Mouse (Mus musculus) midbrain, postnatal 0 days (tissue): ENCODE measurements around the gene Ubap2. TPM values are rescaled to one million over a fixed set of nuclear protein-coding genes. Genes with fewer than 3 reads are reported as not detected.

Source experiments
- ATAC-seq: fragments of 200-750 bp; cut with Nextera tagmentation; 2 replicates; pipeline ENCODE4 v1.8.0; 2017; ENCODE audit warnings: moderate number of reproducible peaks, mild to moderate bottlenecking, moderate TSS enrichment, moderate library complexity; ENCODE audit not compliant: low FRiP score
- DNase-seq: peaks from one replicate; pipeline ENCODE4 v3.0.0-alpha.2; 2015; ENCODE audit warnings: low spot score
- H3K27ac ChIP-seq: fragments of 300-500 bp; sonication (generic); 2 replicates; pipeline ENCODE4 v1.5.1; 2014; ENCODE audit warnings: low read depth, mild to moderate bottlenecking, low read length, mixed read lengths
- H3K27me3 ChIP-seq: fragments of 300-500 bp; sonication (generic); 2 replicates; pipeline ENCODE4 v1.6.1; 2014; ENCODE audit warnings: low read length, control low read depth, mixed read lengths; ENCODE audit not compliant: insufficient read depth
- H3K36me3 ChIP-seq: fragments of 300-500 bp; sonication (generic); 2 replicates; pipeline ENCODE4 v1.6.1; 2014; ENCODE audit warnings: low read length, control low read depth, mixed read lengths; ENCODE audit not compliant: insufficient read depth
- H3K4me1 ChIP-seq: fragments of 300-500 bp; sonication (generic); 2 replicates; pipeline ENCODE4 v1.6.1; 2014; ENCODE audit warnings: mild to moderate bottlenecking, control low read depth, antibody characterized with exemption, low read length, mixed read lengths; ENCODE audit not compliant: insufficient read depth
- H3K4me2 ChIP-seq: fragments of 300-500 bp; sonication (generic); 2 replicates; pipeline ENCODE4 v1.6.1; 2014; ENCODE audit warnings: low read depth, mild to moderate bottlenecking, low read length, mixed read lengths; ENCODE audit not compliant: poor library complexity, severe bottlenecking
- H3K4me3 ChIP-seq: fragments of 300-500 bp; sonication (generic); 2 replicates; pipeline ENCODE4 v1.5.1; 2014; ENCODE audit warnings: low read depth, mild to moderate bottlenecking, low read length, moderate library complexity
- H3K9ac ChIP-seq: fragments of 300-500 bp; sonication (generic); replicated peaks from 2 replicates; pipeline ENCODE4 v1.6.1; 2014; ENCODE audit warnings: mild to moderate bottlenecking, low read length, moderate library complexity, mixed read lengths; ENCODE audit not compliant: poor library complexity, severe bottlenecking
- H3K9me3 ChIP-seq: fragments of 300-500 bp; sonication (generic); 2 replicates; pipeline ENCODE4 v1.6.1; 2016; ENCODE audit warnings: low read length, control low read depth
- CTCF ChIP-seq: IDR thresholded peaks from 2 replicates; pipeline ENCODE4 v1.5.1; 2016; ENCODE audit warnings: antibody characterized with exemption, mild to moderate bottlenecking
- WGBS: fragments of 180-500 bp; shearing (Covaris S2); extraction: QIAGEN DNeasy Blood & Tissue Kit; methylation state at CpG from one replicate; pipeline ENCODE4 v1.1.7; 2014; 5-methylcytosine and 5-hydroxymethylcytosine counted together
- polyA plus RNA-seq: library from polyadenylated mRNA; unstranded; fragments of >200 nt; fragmentation: Nextera tagmentation; extraction: Ambion mirVana; gene quantifications from 2 replicates; pipeline ENCODE4 v1.2.1, GENCODE M21; 2015
- total RNA-seq: library from RNA; depleted of rRNA; stranded (reverse); fragments of >200 nt; gene quantifications from 2 replicates; pipeline ENCODE4 v1.2.3, GENCODE M21; 2014

Gene Ubap2
- total and polyA plus RNA-seq, 2 experiments from 2014 or later: 36.1 to 38.5 TPM

- no peak for TF ChIP-seq CTCF
- WGBS: 89% methylated on average over 15 of the region's 15 CpGs
Observed at GRCm38 (mm10) chr4:41195328-41195727, 79.6 kb downstream of the Ubap2 start.

GRCm38 (mm10) chr4:41192544-41193512 lies 82.1 kb downstream of the Ubap2 start:
- no peak overlapping the region for H3K9ac ChIP-seq
- DNase-seq (no peak), ATAC-seq (no peak)
- H3K4me3 ChIP-seq: no peak overlapping the region
- H3K36me3 ChIP-seq: peaks cover 45% of the 10 kb centered on the region
- H3K4me2 ChIP-seq: no peak overlapping the region
- 79% methylated on average over 14 of the region's 14 CpGs for WGBS
- H3K27ac ChIP-seq: no peak overlapping the region
- TF ChIP-seq CTCF: no peak
- H3K4me1 ChIP-seq: no peaks in the 10 kb centered on the region
- no peaks in the 10 kb centered on the region for H3K27me3 ChIP-seq
- no peaks in the 10 kb centered on the region for H3K9me3 ChIP-seq

More at GRCm38 (mm10) chr4:41195328-41195727, 79.6 kb downstream of the Ubap2 start:
- Histone ChIP-seq H3K4me2 (no peak overlapping the region), H3K36me3 (peaks cover 63% of the 10 kb centered on the region), H3K4me3 (no peak overlapping the region), H3K9me3 (no peaks in the 10 kb centered on the region), H3K4me1 (no peaks in the 10 kb centered on the region), H3K9ac (no peak overlapping the region), H3K27me3 (no peaks in the 10 kb centered on the region), H3K27ac (0 out of 2 replicates have a peak overlapping the region, but pooled peaks have one; percentile 38)
- ATAC-seq (no peak), DNase-seq (no peak)

- Histone ChIP-seq H3K4me1 (no peaks in the 10 kb centered on the region), H3K9me3 (no peaks in the 10 kb centered on the region), H3K9ac (no peak overlapping the region), H3K4me2 (no peak overlapping the region), H3K27ac (no peak overlapping the region), H3K36me3 (peaks cover 25% of the 10 kb centered on the region), H3K4me3 (no peak overlapping the region), H3K27me3 (no peaks in the 10 kb centered on the region)
- WGBS: 98% methylated on average over 2 of the region's 2 CpGs
- no peak for DNase-seq
- no peak for TF ChIP-seq CTCF
- ATAC-seq: no peak
Observed at GRCm38 (mm10) chr4:41189809-41190208, 85.1 kb downstream of the Ubap2 start.

- Histone ChIP-seq H3K4me2 (no peak overlapping the region), H3K4me1 (no peaks in the 10 kb centered on the region), H3K36me3 (peaks cover 8% of the 10 kb centered on the region; the same call in 1 of the 2 replicates), H3K9ac (no peak overlapping the region), H3K27ac (no peak overlapping the region), H3K9me3 (no peaks in the 10 kb centered on the region), H3K27me3 (no peaks in the 10 kb centered on the region), H3K4me3 (no peak overlapping the region)
- 87% methylated on average over 15 of the region's 15 CpGs for WGBS
- no peak for TF ChIP-seq CTCF
- DNase-seq: no peak
- no peak for ATAC-seq
Observed at GRCm38 (mm10) chr4:41179825-41180725, 94.9 kb downstream of the Ubap2 start.

- ATAC-seq: no peak
- no peak overlapping the region for H3K4me2 ChIP-seq
- no peak for DNase-seq
- H3K27me3 ChIP-seq: no peaks in the 10 kb centered on the region
- H3K4me1 ChIP-seq: no peaks in the 10 kb centered on the region
- TF ChIP-seq CTCF: no peak
- no peaks in the 10 kb centered on the region for H3K9me3 ChIP-seq
- H3K4me3 ChIP-seq: no peak overlapping the region
- peaks cover 9% of the 10 kb centered on the region; the same call in 1 of the 2 replicates for H3K36me3 ChIP-seq
- no peak overlapping the region for H3K27ac ChIP-seq
- H3K9ac ChIP-seq: no peak overlapping the region
- WGBS: 82% methylated on average over 2 of the region's 2 CpGs
Observed at GRCm38 (mm10) chr4:41174631-41175030, 100.3 kb downstream of the Ubap2 start.
